Mouse (Mus musculus) ovary, postnatal 10 days (tissue): Measurements from ENCODE around the gene Arhgap15.

Experiments used
- DNase-seq: peaks from one replicate; pipeline ENCODE4 v3.0.0; 2022; ENCODE audit warnings: low spot score

Gene Arhgap15

GRCm38 (mm10) chr2:44190749-44191148, 442.1 kb downstream of the Arhgap15 start:
- DNase-seq: no peak

DNA sequence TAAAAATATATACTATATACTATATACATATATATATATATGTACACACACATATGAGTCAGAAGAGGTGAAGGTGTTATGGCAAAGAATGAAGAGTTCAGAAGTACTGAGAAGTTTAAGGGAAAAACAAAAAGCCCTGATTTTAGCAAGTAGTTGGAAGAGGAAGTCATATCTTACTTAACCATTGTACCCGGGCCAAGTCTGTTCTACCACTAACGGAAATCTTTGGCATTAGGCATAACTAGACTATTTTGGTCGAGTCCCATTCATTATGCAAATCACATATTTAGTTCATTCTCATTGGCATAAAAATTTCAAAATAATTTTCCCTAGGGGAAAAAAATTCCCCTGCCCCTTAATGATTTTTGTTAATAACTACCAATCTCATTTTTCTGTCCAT, 443.4 kb downstream of the Arhgap15 start:
- DNase-seq: no peak

DNA sequence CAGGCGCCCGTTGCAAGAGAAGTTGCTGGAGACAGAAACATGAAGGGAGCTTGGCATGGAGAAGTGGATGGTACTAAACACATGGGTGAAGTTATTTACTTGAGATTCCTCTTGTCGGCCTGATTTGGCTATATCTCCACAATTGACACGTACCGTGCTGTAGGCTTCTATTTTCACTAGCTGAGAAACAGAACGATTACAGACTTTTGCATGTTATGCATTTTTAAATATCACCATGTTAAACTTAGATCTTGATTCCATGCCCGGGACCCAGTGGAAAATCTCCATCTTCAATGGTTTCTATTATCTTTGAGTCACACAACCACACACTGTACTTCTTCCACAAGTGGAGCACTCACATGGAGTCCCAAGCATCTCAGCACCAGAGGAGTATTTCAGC, 466.9 kb downstream of the Arhgap15 start:
- DNase-seq: no peak

- DNase-seq: no peak
These were observed 469.2 kb downstream of the Arhgap15 start for GRCm38 (mm10) chr2:44217811-44218210.

DNA sequence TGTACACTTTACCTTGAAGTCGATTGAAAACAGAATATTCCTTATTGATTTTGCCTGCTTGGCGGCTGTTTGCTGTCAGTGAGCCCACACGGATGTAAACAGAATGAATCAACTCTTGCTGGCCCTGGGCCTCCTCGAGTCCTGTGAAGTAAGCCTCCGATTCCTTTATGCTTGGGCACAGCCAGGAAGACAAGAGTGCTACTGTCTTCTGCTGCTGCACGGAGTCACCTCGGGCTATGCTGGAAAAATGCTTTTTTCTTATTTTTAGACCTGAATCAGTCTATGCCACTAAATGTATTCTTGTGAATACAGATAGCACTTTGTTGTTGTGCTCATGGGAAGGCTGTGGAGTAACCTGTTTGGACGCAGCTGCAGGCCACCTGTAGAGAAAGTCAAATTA, 469.7 kb downstream of the Arhgap15 start:
- no peak for DNase-seq

DNA sequence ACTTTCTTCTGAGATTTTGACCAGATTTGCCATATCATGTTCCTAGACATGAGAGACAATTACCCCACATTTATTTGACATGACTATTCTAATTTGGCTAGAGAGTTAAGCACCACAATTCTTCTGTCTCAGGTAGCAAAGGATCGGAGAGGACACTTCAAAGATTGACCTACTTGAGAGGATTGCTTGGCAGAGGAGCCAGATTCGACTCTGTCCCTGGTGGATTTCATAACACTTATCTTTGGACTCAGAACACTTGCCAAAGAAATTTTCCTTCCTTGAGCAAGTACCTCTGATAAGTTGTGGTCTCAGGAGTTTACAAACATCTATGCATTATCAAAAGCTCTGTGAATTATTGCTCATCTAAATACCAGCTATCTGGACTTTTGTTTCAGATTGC, 473.1 kb downstream of the Arhgap15 start:
- DNase-seq: no peak

DNA sequence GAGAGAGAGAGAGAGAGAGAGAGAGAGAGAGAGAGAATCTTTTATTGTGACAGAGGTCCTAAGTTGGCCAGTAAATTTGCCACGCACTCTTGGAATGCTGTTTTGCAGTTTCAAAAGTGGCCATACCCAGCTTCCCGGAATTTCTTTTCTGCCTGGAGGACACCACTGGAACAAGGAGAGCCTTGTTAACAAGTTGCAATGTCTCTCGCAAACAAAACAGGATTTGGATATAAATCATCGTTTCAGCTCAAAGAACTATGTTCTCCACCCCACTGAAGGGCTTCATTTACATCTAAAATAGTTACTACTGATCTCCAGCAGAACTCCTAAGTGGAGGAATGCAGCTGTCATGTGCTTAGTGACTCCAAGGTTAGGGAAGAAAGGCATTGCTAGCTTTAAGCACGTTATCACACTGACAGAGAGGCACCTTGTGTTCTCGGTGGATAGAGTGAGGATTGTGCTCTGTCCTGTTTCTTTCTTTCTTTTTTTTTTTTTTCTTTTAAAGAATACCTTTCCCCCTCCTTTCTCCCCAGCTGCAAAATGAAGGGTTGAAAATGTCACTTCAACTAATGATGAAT, 473.6 kb downstream of the Arhgap15 start:
- DNase-seq: no peak

DNA sequence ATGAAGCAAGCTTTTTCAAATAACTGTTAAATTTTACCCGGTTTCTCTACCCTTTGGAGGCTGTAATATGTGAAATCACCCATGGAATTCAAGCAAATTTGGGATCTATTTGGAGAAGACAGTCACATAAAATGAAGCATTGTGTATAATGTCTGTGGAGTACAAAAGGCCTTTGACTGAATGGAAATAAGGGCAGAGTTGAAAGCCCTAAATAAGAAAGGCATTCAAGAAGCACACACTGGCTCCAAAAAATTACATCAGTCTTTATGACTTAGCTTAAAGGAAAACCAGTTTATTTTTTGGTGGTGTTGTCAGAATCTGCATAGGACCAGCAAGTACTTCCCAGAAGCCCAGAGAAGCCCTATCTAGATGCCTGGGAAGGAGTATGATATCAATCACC, 486.2 kb downstream of the Arhgap15 start:
- DNase-seq: no peak

GRCm38 (mm10) chr2:44241657-44242454, 493.2 kb downstream of the Arhgap15 start:
- no peak for DNase-seq

- no peak for DNase-seq
These were observed 494.1 kb downstream of the Arhgap15 start for GRCm38 (mm10) chr2:44242628-44243255.

DNA sequence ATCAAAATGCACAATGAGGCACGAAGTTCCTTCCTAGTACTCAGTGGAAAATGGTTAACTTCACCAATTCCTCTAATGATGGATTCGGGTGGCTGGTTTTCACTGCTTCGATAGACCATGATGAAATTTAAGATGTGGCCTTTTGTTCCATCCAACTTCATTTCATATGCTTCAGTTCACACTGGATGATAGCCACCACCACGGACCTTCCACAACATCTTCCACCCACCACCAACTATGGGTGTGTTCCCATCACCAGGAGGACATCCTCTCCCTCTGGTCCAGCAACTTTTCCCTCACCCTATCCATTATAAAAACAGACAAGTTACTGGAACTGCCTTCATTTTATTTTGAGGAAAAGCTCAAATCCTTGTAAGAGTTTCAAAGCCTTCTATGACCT, 506.7 kb downstream of the Arhgap15 start:
- DNase-seq: no peak

DNA sequence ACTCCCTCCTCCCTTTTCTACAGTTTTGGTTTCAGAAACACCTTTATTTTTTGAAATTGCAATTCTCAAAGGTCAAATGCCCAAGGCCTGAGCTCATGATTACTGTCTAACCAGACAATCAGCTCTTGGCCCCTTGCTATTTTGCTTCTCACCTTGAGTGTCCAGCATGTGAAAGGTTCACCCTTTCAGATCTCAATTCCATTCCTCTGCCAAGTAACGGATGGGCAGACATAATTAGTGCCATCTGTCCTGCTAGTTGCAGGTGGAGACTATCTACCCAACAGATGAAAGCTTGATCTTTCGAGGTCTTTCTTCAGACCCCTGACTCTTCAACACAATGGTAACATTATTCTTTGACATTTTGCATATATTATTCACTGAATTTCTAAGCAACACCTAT, 509.3 kb downstream of the Arhgap15 start:
- DNase-seq: no peak

DNA sequence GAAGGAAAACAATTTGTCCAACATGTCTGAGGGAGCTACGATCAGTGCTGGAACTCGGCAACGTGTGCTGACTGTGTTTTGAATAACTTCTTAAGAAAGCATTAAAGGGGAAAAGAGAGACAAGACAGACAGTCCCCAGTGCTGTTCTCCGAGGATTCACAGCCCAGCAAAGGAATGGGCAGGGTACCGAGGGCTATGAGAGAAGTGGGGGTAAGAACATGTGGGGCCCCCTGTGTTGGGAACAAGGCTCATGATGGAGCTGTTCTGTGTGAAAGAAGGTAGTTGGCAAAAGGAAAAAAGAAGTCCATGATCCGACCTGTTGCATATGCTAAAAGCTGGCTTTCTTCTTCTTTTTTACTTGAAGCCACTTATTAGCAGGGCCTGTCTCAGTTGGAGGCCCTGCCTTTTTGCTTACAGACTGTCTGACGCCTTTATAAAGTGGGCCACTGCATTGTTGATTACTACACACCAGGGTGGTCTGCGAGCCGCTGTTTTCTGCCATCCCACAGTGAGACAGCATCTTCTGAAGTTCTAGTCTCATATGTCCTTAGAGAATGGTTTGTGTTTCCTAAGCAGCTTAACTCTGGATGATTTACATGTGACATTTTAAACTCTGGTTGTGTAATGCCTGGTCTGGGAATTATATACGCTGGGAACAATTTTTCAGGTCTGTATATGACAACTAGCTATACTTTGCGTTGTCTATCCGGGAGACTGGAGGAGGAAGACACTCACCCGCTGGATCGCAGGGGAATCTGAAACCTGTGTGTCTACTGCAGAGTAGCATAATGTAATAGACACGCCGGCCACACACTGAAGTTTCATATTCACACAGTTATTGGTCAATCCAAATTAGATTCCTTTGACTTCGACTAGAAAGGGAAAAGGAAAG, 523.1 kb downstream of the Arhgap15 start:
- no peak for DNase-seq

DNA sequence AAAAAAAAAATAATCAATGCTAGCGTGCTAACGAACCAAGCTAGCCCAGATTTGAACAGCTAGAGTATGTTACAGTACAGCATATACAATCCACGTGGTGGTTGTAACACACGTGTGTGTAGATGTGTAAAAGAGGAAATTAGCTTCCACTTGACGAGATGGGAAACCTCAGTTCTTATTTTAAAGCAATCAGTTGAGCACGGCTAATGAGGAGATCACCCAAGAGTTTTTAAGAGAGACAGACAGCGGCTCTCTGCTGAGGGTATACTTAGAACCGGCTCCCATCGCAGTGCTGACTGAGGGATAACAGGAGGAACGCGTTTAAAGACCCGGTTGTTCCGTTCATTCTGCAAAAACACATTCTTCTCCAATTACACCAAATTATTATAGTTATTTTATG, 524.0 kb downstream of the Arhgap15 start:
- DNase-seq: no peak

DNA sequence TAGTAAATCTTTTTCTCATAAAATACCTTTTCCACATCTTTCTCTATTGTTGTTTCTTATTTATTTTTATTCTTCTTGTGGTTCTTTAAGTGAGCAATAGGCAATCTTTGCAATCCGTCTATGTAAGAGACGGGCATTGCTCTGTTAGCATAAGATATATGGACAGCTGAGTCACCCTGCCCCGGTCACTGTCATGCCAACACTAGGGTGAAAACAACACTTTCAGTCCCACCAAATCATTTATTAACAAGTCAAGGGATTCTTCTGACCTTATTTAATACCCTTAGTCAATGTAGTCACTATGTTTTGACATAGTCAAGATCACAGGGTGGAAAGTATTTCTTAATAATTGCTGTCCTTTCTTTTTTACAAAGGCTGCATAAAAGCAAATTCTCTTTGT, 525.8 kb downstream of the Arhgap15 start:
- no peak for DNase-seq

DNA sequence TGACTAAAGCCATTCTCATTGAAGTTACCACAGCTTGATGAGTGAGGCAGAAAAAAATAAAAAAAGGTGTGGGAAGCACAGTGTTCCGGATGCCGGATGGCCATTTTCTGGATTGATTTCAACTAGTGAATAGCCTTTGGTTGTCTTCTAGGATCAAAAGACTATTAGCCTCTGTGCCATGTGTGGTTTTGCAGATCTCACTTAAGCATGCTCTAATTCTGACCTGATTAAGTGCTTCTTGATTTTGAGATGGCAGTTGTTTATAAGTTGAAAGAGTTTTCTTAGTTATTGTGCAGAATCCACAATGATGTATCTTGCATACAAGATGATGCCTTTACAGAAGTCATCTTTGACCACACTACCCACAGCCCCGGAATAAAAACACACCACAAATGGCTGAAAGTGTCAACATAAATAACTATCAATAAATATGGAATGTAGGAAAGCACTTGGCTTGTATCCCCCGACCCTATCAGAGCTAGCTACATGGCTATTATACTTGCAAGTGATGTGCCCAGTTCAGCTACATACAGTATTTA, 537.6 kb downstream of the Arhgap15 start:
- DNase-seq: no peak

DNA sequence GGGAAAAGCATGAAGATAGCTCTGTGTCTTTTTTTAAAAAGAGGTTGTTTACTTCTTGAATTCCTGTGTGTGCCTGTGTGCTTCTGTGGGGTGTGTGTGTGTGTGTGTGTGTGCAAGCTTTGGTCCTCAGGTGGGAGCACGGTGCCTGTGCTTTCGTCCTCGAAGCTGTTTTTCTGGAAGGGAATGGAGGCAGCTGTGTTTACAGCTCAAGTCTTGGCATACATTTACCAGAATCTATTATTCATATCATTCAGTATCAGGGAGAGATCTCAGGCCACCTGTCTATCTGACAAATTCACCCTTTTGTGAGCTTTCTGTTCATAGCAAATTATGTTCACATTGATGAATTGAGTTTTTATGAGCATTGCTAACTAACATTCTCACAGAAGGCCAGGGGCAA, 550.5 kb downstream of the Arhgap15 start:
- DNase-seq: no peak

- DNase-seq: no peak
These were observed 551.3 kb downstream of the Arhgap15 start for GRCm38 (mm10) chr2:44299909-44300308.

- no peak for DNase-seq
These were observed 551.8 kb downstream of the Arhgap15 start for GRCm38 (mm10) chr2:44300466-44300865.

- DNase-seq: no peak
These were observed 555.8 kb downstream of the Arhgap15 start for GRCm38 (mm10) chr2:44304261-44304970.
